Mouse (Mus musculus) stomach, postnatal 0 days (tissue): ENCODE measurements around the gene Mrps7.

Experiments
- CTCF ChIP-seq: IDR thresholded peaks from 2 replicates; pipeline ENCODE4 v1.5.1; 2016; ENCODE audit warnings: antibody characterized with exemption, low read depth, mild to moderate bottlenecking, moderate library complexity
- EP300 ChIP-seq: optimal IDR thresholded peaks from 2 replicates; pipeline ENCODE3; 2016; ENCODE audit warnings: antibody characterized with exemption

DNA sequence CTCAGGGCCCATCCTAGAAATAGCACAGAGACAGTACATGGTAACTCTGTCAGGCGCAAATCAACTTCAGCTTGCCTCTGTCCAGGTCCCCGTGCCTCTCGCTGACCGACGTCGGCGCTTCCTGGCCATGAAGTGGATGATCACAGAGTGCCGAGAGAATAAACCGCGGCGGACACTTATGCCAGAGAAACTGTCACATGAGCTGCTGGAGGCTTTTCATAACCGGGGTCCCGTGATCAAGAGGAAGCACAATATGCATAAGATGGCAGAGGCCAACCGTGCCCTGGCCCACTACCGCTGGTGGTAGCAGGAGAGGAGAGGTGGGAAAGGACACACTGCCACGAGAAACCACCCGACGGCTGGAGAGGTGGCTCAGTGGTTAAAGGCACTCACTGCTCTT is 3.0 kb downstream of the Mrps7 start:
- no peak for TF ChIP-seq CTCF
- TF ChIP-seq EP300: no peak
